27 mouse cellular contexts compared by ENCODE assay signal in genomic region chr2:50945526-50945925, GRCm38 (mm10).
DNase-seq lines count a peak whose midpoint lies in the region; ATAC-seq lines count a peak whose summit lies in the region.
"Had no signal": no experiment of that assay in that cellular context is flagged by ENCODE, and none has a peak within 500 bp of the region (broad histone marks: within the 10 kb centered on the region; RNA-seq: fewer than 3 reads in every experiment).

No protein-coding gene starts in this region.

- peaks cover 23% of the 10 kb centered on the region for H3K4me1 ChIP-seq in embryonic facial prominence, embryonic 10.5 days
- peaks cover 21% of the 10 kb centered on the region; the same call in 1 of the 2 replicates for H3K4me1 ChIP-seq in limb, embryonic 12.5 days (replicated peaks)
- peaks cover 23% of the 10 kb centered on the region; the same call in 1 of the 2 replicates for H3K4me1 ChIP-seq in limb, embryonic 15.5 days
- H3K4me1 ChIP-seq: heart, embryonic 12.5 days; heart, embryonic 15.5 days; hindbrain, embryonic 15.5 days had no signal

- H3K36me3 ChIP-seq in embryonic facial prominence, embryonic 10.5 days (replicated peaks) = no peaks in the 10 kb centered on the region
- no peaks in the 10 kb centered on the region for H3K36me3 ChIP-seq in limb, embryonic 12.5 days
- no peaks in the 10 kb centered on the region for H3K36me3 ChIP-seq in limb, embryonic 15.5 days
- H3K36me3 ChIP-seq: embryonic facial prominence, embryonic 12.5 days; embryonic facial prominence, embryonic 15.5 days; G1E; heart, embryonic 12.5 days; heart, embryonic 15.5 days; hindbrain, embryonic 15.5 days had no signal

- H3K4me2 ChIP-seq in limb, embryonic 12.5 days = no peak overlapping the region
- H3K4me2 ChIP-seq in limb, embryonic 15.5 days = no peak overlapping the region
- H3K4me2 ChIP-seq: embryonic facial prominence, embryonic 12.5 days; embryonic facial prominence, embryonic 15.5 days; heart, embryonic 12.5 days; heart, embryonic 15.5 days; hindbrain, embryonic 15.5 days had no signal

- no peak overlapping the region for H3K4me3 ChIP-seq in embryonic facial prominence, embryonic 10.5 days
- H3K4me3 ChIP-seq in limb, embryonic 12.5 days (replicated peaks) = no peak overlapping the region
- H3K4me3 ChIP-seq in limb, embryonic 15.5 days = no peak overlapping the region
- H3K4me3 ChIP-seq: embryonic facial prominence, embryonic 12.5 days; embryonic facial prominence, embryonic 15.5 days; gastrocnemius, adult 2 months; heart, embryonic 12.5 days; heart, embryonic 15.5 days; hindbrain, embryonic 15.5 days had no signal

- ATAC-seq in limb, embryonic 12.5 days (ENCODE audit: insufficient number of reproducible peaks, insufficient read depth, low FRiP score, low TSS enrichment, low read depth) = no peak
- ATAC-seq in limb, embryonic 15.5 days (ENCODE audit: insufficient number of reproducible peaks, low FRiP score, low TSS enrichment, low read depth) = 0 out of 2 replicates have a peak, but pooled peaks have one; percentile 53
- ATAC-seq: forebrain, embryonic 14.5 days; forebrain, postnatal 0 days; Patski had no signal

- H3K9ac ChIP-seq in limb, embryonic 12.5 days (replicated peaks) = no peak overlapping the region
- no peak overlapping the region for H3K9ac ChIP-seq in limb, embryonic 15.5 days
- H3K9ac ChIP-seq: embryonic facial prominence, embryonic 12.5 days; embryonic facial prominence, embryonic 15.5 days; forebrain, postnatal 0 days; heart, embryonic 12.5 days; heart, embryonic 15.5 days; hindbrain, embryonic 15.5 days had no signal

- H3K9me3 ChIP-seq in embryonic facial prominence, embryonic 10.5 days = no peaks in the 10 kb centered on the region
- no peaks in the 10 kb centered on the region for H3K9me3 ChIP-seq in limb, embryonic 12.5 days
- H3K9me3 ChIP-seq in limb, embryonic 15.5 days = no peaks in the 10 kb centered on the region
- H3K9me3 ChIP-seq: embryonic facial prominence, embryonic 12.5 days; embryonic facial prominence, embryonic 15.5 days; heart, embryonic 12.5 days; heart, embryonic 15.5 days; hindbrain, embryonic 15.5 days had no signal

- no peaks in the 10 kb centered on the region for H3K27me3 ChIP-seq in embryonic facial prominence, embryonic 10.5 days (replicated peaks; ENCODE audit: low read depth, poor library complexity, severe bottlenecking)
- H3K27me3 ChIP-seq in limb, embryonic 12.5 days = no peaks in the 10 kb centered on the region
- no peaks in the 10 kb centered on the region for H3K27me3 ChIP-seq in limb, embryonic 15.5 days
- H3K27me3 ChIP-seq: CH12.LX; embryonic facial prominence, embryonic 12.5 days; embryonic facial prominence, embryonic 15.5 days; heart, embryonic 12.5 days; heart, embryonic 15.5 days; hindbrain, embryonic 15.5 days; Patski had no signal

- DNase-seq in heart, adult 11 months = peak; percentile 87
- no peak for DNase-seq in heart, adult 18-20 months
- DNase-seq in embryonic facial prominence, embryonic 10.5 days (ENCODE audit: low spot score) = no peak
- no peak for DNase-seq in retina, postnatal 1 day
- no peak for DNase-seq in cerebellum, postnatal 4 days (ENCODE audit: low spot score in 2 of 2)
- DNase-seq: adrenal gland, postnatal 14 days; B cell, adult 2 months; cerebellum, adult 11-12 months; cerebellum, adult 8-10 months; cerebellum, postnatal 10 days; cerebellum, postnatal 36 days; forebrain, postnatal 0 days; gastrocnemius, adult 2 months; gastrocnemius, postnatal 25 days; heart, postnatal 10 days; heart, postnatal 36 days had no signal

- H3K27ac ChIP-seq in embryonic facial prominence, embryonic 10.5 days (replicated peaks) = peak overlapping the region; percentile 45; the same call in 1 of the 2 replicates
- peak overlapping the region; percentile 20 for H3K27ac ChIP-seq in limb, embryonic 12.5 days
- peak overlapping the region; percentile 61 for H3K27ac ChIP-seq in limb, embryonic 15.5 days
- H3K27ac ChIP-seq: embryonic facial prominence, embryonic 12.5 days; embryonic facial prominence, embryonic 15.5 days; gastrocnemius, adult 2 months; heart, embryonic 15.5 days; hindbrain, embryonic 15.5 days had no signal

- WGBS in embryonic facial prominence, embryonic 10.5 days = 88% methylated on average over 4 of the region's 4 CpGs
- 64% methylated on average over 4 of the region's 4 CpGs for WGBS in limb, embryonic 12.5 days
- WGBS in limb, embryonic 15.5 days = 68% methylated on average over 4 of the region's 4 CpGs
